ENCODE assay signal across 15 mouse cellular contexts in the genomic region with DNA sequence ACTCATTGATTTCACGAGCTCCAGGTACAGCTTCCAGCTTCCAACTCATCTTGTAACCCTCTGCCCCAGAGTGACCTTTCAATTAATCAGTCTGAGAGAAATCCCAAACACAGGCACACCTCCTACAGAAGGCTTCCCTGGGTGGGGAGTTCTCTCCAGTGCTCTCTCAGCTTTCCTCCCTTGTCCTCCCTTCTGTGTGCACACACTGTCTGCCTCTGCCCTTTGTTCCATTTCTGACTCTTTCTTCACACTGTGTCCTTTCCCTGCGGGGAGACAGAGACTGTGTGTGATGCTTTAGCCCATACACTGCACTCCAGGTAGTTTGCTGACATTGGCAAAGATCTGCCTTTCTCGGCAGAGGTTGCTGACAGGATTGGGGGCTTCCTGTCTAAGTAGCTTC. TPM values are rescaled to one million over a fixed set of nuclear protein-coding genes. Genes with fewer than 3 reads are reported as not detected.
"Had no signal": no experiment of that assay in that cellular context is flagged by ENCODE, and none has a peak within 500 bp of the region (broad histone marks: within the 10 kb centered on the region; RNA-seq: fewer than 3 reads in every experiment).

No protein-coding gene starts in this region.

- H3K4me3 ChIP-seq: layer of hippocampus, adult 2 months had no signal

- H3K27ac ChIP-seq: kidney, postnatal 0 days; layer of hippocampus, adult 2 months; liver, embryonic 14.5 days had no signal

- H3K4me2 ChIP-seq: midbrain, embryonic 11.5 days had no signal

- DNase-seq: kidney, adult 2 months; kidney, postnatal 25 days; layer of hippocampus, adult 9-11 months; lung, adult 2 months; lung, postnatal 14 days; lung, postnatal 4 days; midbrain, embryonic 14.5 days; thymus, adult 2 months; thymus, postnatal 25 days had no signal

- H3K9ac ChIP-seq: liver, embryonic 14.5 days had no signal

RNA-seq across cellular contexts. Expression of a gene that starts 33.6 kb away (rescaled TPM):
- total RNA-seq: megakaryocyte progenitor cell, adult 5-6 weeks; megakaryocyte-erythroid progenitor cell, adult 5-6 weeks had no signal
